Mouse (Mus musculus) hindbrain, embryonic 15.5 days (tissue): ENCODE data around the gene Vasp. TPM values are rescaled to one million over a fixed set of nuclear protein-coding genes. Genes with fewer than 3 reads are reported as not detected.
A peak's percentile ranks its signal among the peaks of the same experiment; 100 is the strongest.

Experiments
- ATAC-seq: fragments of 200-750 bp; cut with Nextera tagmentation; 2 replicates; pipeline ENCODE4 v1.8.0; 2017; ENCODE audit warnings: low read depth, moderate number of reproducible peaks, moderate TSS enrichment; ENCODE audit not compliant: low FRiP score
- H3K27ac ChIP-seq: fragments of 300-500 bp; sonication (generic); replicated peaks from 2 replicates; pipeline ENCODE4 v1.5.1; 2015; ENCODE audit warnings: mild to moderate bottlenecking, inconsistent platforms
- H3K27me3 ChIP-seq: fragments of 300-500 bp; sonication (generic); 2 replicates; pipeline ENCODE4 v1.6.1; 2015; ENCODE audit warnings: control low read depth, inconsistent platforms
- H3K36me3 ChIP-seq: fragments of 300-500 bp; sonication (generic); 2 replicates; pipeline ENCODE4 v1.6.1; 2015; ENCODE audit warnings: control low read depth, inconsistent platforms
- H3K4me1 ChIP-seq: fragments of 300-500 bp; sonication (generic); replicated peaks from 2 replicates; pipeline ENCODE4 v1.6.1; 2015; ENCODE audit warnings: control low read depth, inconsistent platforms
- H3K4me2 ChIP-seq: fragments of 300-500 bp; sonication (generic); 2 replicates; pipeline ENCODE4 v1.6.1; 2015; ENCODE audit warnings: moderate library complexity, mild to moderate bottlenecking, inconsistent platforms
- H3K4me3 ChIP-seq: fragments of 300-500 bp; sonication (generic); 2 replicates; pipeline ENCODE4 v1.5.1; 2015; ENCODE audit warnings: mild to moderate bottlenecking, inconsistent platforms
- H3K9ac ChIP-seq: fragments of 300-500 bp; sonication (generic); 2 replicates; pipeline ENCODE4 v1.6.1; 2015; ENCODE audit warnings: inconsistent platforms
- H3K9me3 ChIP-seq: fragments of 300-500 bp; sonication (generic); 2 replicates; pipeline ENCODE4 v1.6.1; 2016; ENCODE audit warnings: control low read depth, inconsistent platforms
- WGBS: fragments of 180-500 bp; shearing (Covaris S2); methylation state at CpG from one replicate; pipeline ENCODE4 v1.1.7; 2015; 5-methylcytosine and 5-hydroxymethylcytosine counted together
- polyA plus RNA-seq: library from polyadenylated mRNA; unstranded; fragments of >200 nt; fragmentation: Nextera tagmentation; extraction: Ambion mirVana; gene quantifications from 2 replicates; pipeline ENCODE4 v1.2.1, GENCODE M21; 2015

The Vasp gene
- polyA plus RNA-seq, 1 experiment from 2014 or later = 42.1 TPM

- 90% methylated on average over 7 of the region's 7 CpGs for WGBS
Measured at GRCm38 (mm10) chr7:19265147-19265546, 6.5 kb downstream of the Vasp start.

GRCm38 (mm10) chr7:19258336-19258735 lies 13.3 kb downstream of the Vasp start:
- no peak for ATAC-seq
- no peaks in the 10 kb centered on the region for H3K27me3 ChIP-seq
- H3K9me3 ChIP-seq = no peaks in the 10 kb centered on the region
- H3K4me3 ChIP-seq = no peak overlapping the region
- no peak overlapping the region for H3K9ac ChIP-seq
- no peak overlapping the region for H3K27ac ChIP-seq
- no peak overlapping the region for H3K4me2 ChIP-seq
- H3K4me1 ChIP-seq = no peaks in the 10 kb centered on the region
- H3K36me3 ChIP-seq = peaks cover 38% of the 10 kb centered on the region
- WGBS = 76% methylated on average over 3 of the region's 3 CpGs

More at GRCm38 (mm10) chr7:19265147-19265546, 6.5 kb downstream of the Vasp start:
- no peaks in the 10 kb centered on the region for H3K27me3 ChIP-seq
- H3K4me1 ChIP-seq = peaks cover 14% of the 10 kb centered on the region
- no peak overlapping the region for H3K4me2 ChIP-seq
- no peak for ATAC-seq
- no peak overlapping the region for H3K27ac ChIP-seq
- H3K36me3 ChIP-seq = peaks cover 27% of the 10 kb centered on the region
- no peak overlapping the region for H3K4me3 ChIP-seq
- H3K9ac ChIP-seq = no peak overlapping the region
- H3K9me3 ChIP-seq = no peaks in the 10 kb centered on the region

- 33% methylated on average over 11 of the region's 11 CpGs for WGBS
- Histone ChIP-seq H3K4me2 (no peak overlapping the region), H3K4me1 (no peaks in the 10 kb centered on the region), H3K36me3 (peaks cover 29% of the 10 kb centered on the region), H3K9me3 (no peaks in the 10 kb centered on the region), H3K4me3 (no peak overlapping the region), H3K27ac (no peak overlapping the region), H3K27me3 (no peaks in the 10 kb centered on the region), H3K9ac (no peak overlapping the region)
- ATAC-seq = peak; percentile 61
Measured at GRCm38 (mm10) chr7:19257390-19258022, 14.1 kb downstream of the Vasp start.

GRCm38 (mm10) chr7:19256567-19256966 lies 15.1 kb downstream of the Vasp start:
- no peak overlapping the region for H3K4me2 ChIP-seq
- no peak for ATAC-seq
- 94% methylated on average over 7 of the region's 7 CpGs for WGBS
- no peaks in the 10 kb centered on the region for H3K27me3 ChIP-seq
- no peaks in the 10 kb centered on the region for H3K4me1 ChIP-seq
- peaks cover 29% of the 10 kb centered on the region for H3K36me3 ChIP-seq
- no peak overlapping the region for H3K27ac ChIP-seq
- no peaks in the 10 kb centered on the region for H3K9me3 ChIP-seq
- no peak overlapping the region for H3K4me3 ChIP-seq
- H3K9ac ChIP-seq = no peak overlapping the region

GRCm38 (mm10) chr7:19255395-19255794 lies 16.2 kb downstream of the Vasp start:
- WGBS = 84% methylated on average over 17 of the region's 17 CpGs
- Histone ChIP-seq H3K36me3 (peaks cover 24% of the 10 kb centered on the region), H3K4me2 (no peak overlapping the region), H3K4me3 (no peak overlapping the region), H3K9me3 (no peaks in the 10 kb centered on the region), H3K9ac (no peak overlapping the region), H3K27me3 (no peaks in the 10 kb centered on the region), H3K4me1 (no peaks in the 10 kb centered on the region), H3K27ac (no peak overlapping the region)
- no peak for ATAC-seq

- no peaks in the 10 kb centered on the region for H3K27me3 ChIP-seq
- H3K4me3 ChIP-seq = no peak overlapping the region
- H3K4me2 ChIP-seq = no peak overlapping the region
- H3K4me1 ChIP-seq = no peaks in the 10 kb centered on the region
- peaks cover 12% of the 10 kb centered on the region for H3K36me3 ChIP-seq
- H3K27ac ChIP-seq = no peak overlapping the region
- H3K9me3 ChIP-seq = no peaks in the 10 kb centered on the region
- 71% methylated on average over 5 of the region's 5 CpGs for WGBS
- no peak overlapping the region for H3K9ac ChIP-seq
- ATAC-seq = no peak
Measured at GRCm38 (mm10) chr7:19253437-19253836, 18.2 kb downstream of the Vasp start.

- no peak overlapping the region for H3K4me3 ChIP-seq
- H3K9me3 ChIP-seq = no peaks in the 10 kb centered on the region
- no peaks in the 10 kb centered on the region for H3K36me3 ChIP-seq
- H3K27ac ChIP-seq = no peak overlapping the region
- no peak overlapping the region for H3K9ac ChIP-seq
- no peak overlapping the region for H3K4me2 ChIP-seq
- WGBS = 87% methylated on average over 4 of the region's 4 CpGs
- ATAC-seq = no peak
- H3K27me3 ChIP-seq = no peaks in the 10 kb centered on the region
- no peaks in the 10 kb centered on the region for H3K4me1 ChIP-seq
Measured at GRCm38 (mm10) chr7:19252078-19252477, 19.5 kb downstream of the Vasp start.

GRCm38 (mm10) chr7:19247511-19247910 lies 24.1 kb downstream of the Vasp start:
- 98% methylated on average over 2 of the region's 2 CpGs for WGBS
- H3K36me3 ChIP-seq = 0 out of 2 replicates have a peak, but pooled peaks cover 14% of the 10 kb centered on the region
- H3K4me1 ChIP-seq = no peaks in the 10 kb centered on the region
- no peaks in the 10 kb centered on the region for H3K27me3 ChIP-seq
- H3K4me2 ChIP-seq = no peak overlapping the region
- H3K4me3 ChIP-seq = no peak overlapping the region
- H3K9ac ChIP-seq = no peak overlapping the region
- no peak for ATAC-seq
- H3K9me3 ChIP-seq = no peaks in the 10 kb centered on the region
- H3K27ac ChIP-seq = no peak overlapping the region

- Histone ChIP-seq H3K4me1 (no peaks in the 10 kb centered on the region), H3K36me3 (0 out of 2 replicates have a peak, but pooled peaks cover 14% of the 10 kb centered on the region), H3K9me3 (no peaks in the 10 kb centered on the region), H3K27me3 (no peaks in the 10 kb centered on the region), H3K4me2 (no peak overlapping the region), H3K4me3 (no peak overlapping the region), H3K27ac (no peak overlapping the region), H3K9ac (no peak overlapping the region)
- WGBS = 97% methylated on average over 1 of the region's 1 CpGs
- ATAC-seq = no peak
Measured at GRCm38 (mm10) chr7:19246855-19247254, 24.8 kb downstream of the Vasp start.

GRCm38 (mm10) chr7:19245083-19245482 lies 26.5 kb downstream of the Vasp start:
- 94% methylated on average over 3 of the region's 3 CpGs for WGBS
- Histone ChIP-seq H3K4me2 (no peak overlapping the region), H3K36me3 (0 out of 2 replicates have a peak, but pooled peaks cover 14% of the 10 kb centered on the region), H3K9me3 (no peaks in the 10 kb centered on the region), H3K4me3 (no peak overlapping the region), H3K27me3 (no peaks in the 10 kb centered on the region), H3K27ac (no peak overlapping the region), H3K4me1 (no peaks in the 10 kb centered on the region), H3K9ac (no peak overlapping the region)
- no peak for ATAC-seq

- Histone ChIP-seq H3K27me3 (no peaks in the 10 kb centered on the region), H3K4me1 (peaks cover 5% of the 10 kb centered on the region; the same call in 1 of the 2 replicates), H3K9me3 (no peaks in the 10 kb centered on the region), H3K9ac (no peak overlapping the region), H3K27ac (no peak overlapping the region), H3K4me3 (no peak overlapping the region), H3K4me2 (no peak overlapping the region), H3K36me3 (0 out of 2 replicates have a peak, but pooled peaks cover 14% of the 10 kb centered on the region)
- ATAC-seq = no peak
- 62% methylated on average over 5 of the region's 5 CpGs for WGBS
Measured at GRCm38 (mm10) chr7:19243858-19244257, 27.8 kb downstream of the Vasp start.

- ATAC-seq = no peak
- H3K4me2 ChIP-seq = no peak overlapping the region
- H3K9ac ChIP-seq = no peak overlapping the region
- no peaks in the 10 kb centered on the region for H3K27me3 ChIP-seq
- H3K9me3 ChIP-seq = no peaks in the 10 kb centered on the region
- no peak overlapping the region for H3K4me3 ChIP-seq
- WGBS = 85% methylated on average over 1 of the region's 1 CpGs
- H3K27ac ChIP-seq = no peak overlapping the region
- 0 out of 2 replicates have a peak, but pooled peaks cover 14% of the 10 kb centered on the region for H3K36me3 ChIP-seq
- H3K4me1 ChIP-seq = peaks cover 5% of the 10 kb centered on the region; the same call in 1 of the 2 replicates
Measured at GRCm38 (mm10) chr7:19242005-19242404, 29.6 kb downstream of the Vasp start.
